Mouse (Mus musculus) thymus, adult 2 months (tissue): ENCODE measurements around the gene Olfr961. TPM values are rescaled to one million over a fixed set of nuclear protein-coding genes. Genes with fewer than 3 reads are reported as not detected.

Experiments used
- DNase-seq: peaks from one replicate; pipeline ENCODE4 v3.0.0; 2021
- H3K27ac ChIP-seq: fragments of 200-500 bp; 2 replicates; pipeline ENCODE4 v1.5.1; 2012; ENCODE audit warnings: low read length, control low read depth; ENCODE audit not compliant: control insufficient read depth, insufficient read depth
- H3K27me3 ChIP-seq: fragments of 200-500 bp; 2 replicates; pipeline ENCODE4 v1.6.1; 2012; ENCODE audit warnings: mild to moderate bottlenecking, low read length, moderate library complexity, mixed read lengths; ENCODE audit not compliant: control insufficient read depth, insufficient read depth
- H3K36me3 ChIP-seq: fragments of 200-500 bp; 2 replicates; pipeline ENCODE4 v1.6.1; 2012; ENCODE audit warnings: mild to moderate bottlenecking, low read length, moderate library complexity; ENCODE audit not compliant: control insufficient read depth, insufficient read depth
- H3K4me1 ChIP-seq: fragments of 200-500 bp; replicated peaks from 2 replicates; pipeline ENCODE4 v1.6.1; 2012; ENCODE audit warnings: low read length; ENCODE audit not compliant: control insufficient read depth, insufficient read depth
- H3K4me3 ChIP-seq: fragments of 200-500 bp; 2 replicates; pipeline ENCODE4 v1.5.1; 2012; ENCODE audit warnings: mild to moderate bottlenecking, low read length, control low read depth, moderate library complexity; ENCODE audit not compliant: control insufficient read depth, insufficient read depth
- CTCF ChIP-seq: fragments of 200-500 bp; IDR thresholded peaks from 2 replicates; pipeline ENCODE4 v1.5.1; 2012; ENCODE audit warnings: mild to moderate bottlenecking, control low read depth, low read length, moderate library complexity, borderline replicate concordance; ENCODE audit not compliant: control insufficient read depth, poor library complexity, insufficient read depth; ENCODE audit errors: extremely low read depth
- POLR2A ChIP-seq: fragments of 200-500 bp; IDR thresholded peaks from 2 replicates; pipeline ENCODE4 v1.6.1; 2012; ENCODE audit warnings: mild to moderate bottlenecking, low read length, control low read depth, moderate library complexity; ENCODE audit not compliant: control insufficient read depth, poor library complexity, insufficient read depth; ENCODE audit errors: extremely low read depth
- WGBS: fragments of 180-500 bp; shearing (Covaris S2); methylation state at CpG from one replicate; pipeline ENCODE4 v1.1.7; 2018; 5-methylcytosine and 5-hydroxymethylcytosine counted together
- polyA plus RNA-seq: library from polyadenylated mRNA; depleted of rRNA; stranded (reverse); fragments of >200 nt; gene quantifications from 2 replicates; pipeline ENCODE4 v1.2.3, GENCODE M21; 2012

The Olfr961 gene
- polyA plus RNA-seq, 1 experiment, result not detected

- H3K27me3 ChIP-seq, result no peaks in the 10 kb centered on the region
- no peak for TF ChIP-seq POLR2A
- TF ChIP-seq CTCF, result no peak
- WGBS, result 80% methylated on average over 1 of the region's 1 CpGs
- no peak for DNase-seq
- H3K4me3 ChIP-seq, result no peak within 1 kb of the TSS
- no peak within 1 kb of the TSS for H3K27ac ChIP-seq
- H3K4me1 ChIP-seq, result no peaks in the 10 kb centered on the region
- no peaks in the 10 kb centered on the region for H3K36me3 ChIP-seq
These were observed 23.8 kb upstream of the Olfr961 start, which contains the start of gene Olfr960 for GRCm38 (mm10) chr9:39621073-39621472. Olfr960 (plus strand) TSS chr9:39621373.

GRCm38 (mm10) chr9:39623783-39624182 is 21.1 kb upstream of the Olfr961 start:
- Histone ChIP-seq H3K4me1 (no peaks in the 10 kb centered on the region), H3K4me3 (no peak overlapping the region), H3K27me3 (no peaks in the 10 kb centered on the region), H3K36me3 (no peaks in the 10 kb centered on the region), H3K27ac (no peak overlapping the region)
- no peak for DNase-seq
- TF ChIP-seq CTCF (no peak), POLR2A (no peak)
- 87% methylated on average over 3 of the region's 3 CpGs for WGBS

DNA sequence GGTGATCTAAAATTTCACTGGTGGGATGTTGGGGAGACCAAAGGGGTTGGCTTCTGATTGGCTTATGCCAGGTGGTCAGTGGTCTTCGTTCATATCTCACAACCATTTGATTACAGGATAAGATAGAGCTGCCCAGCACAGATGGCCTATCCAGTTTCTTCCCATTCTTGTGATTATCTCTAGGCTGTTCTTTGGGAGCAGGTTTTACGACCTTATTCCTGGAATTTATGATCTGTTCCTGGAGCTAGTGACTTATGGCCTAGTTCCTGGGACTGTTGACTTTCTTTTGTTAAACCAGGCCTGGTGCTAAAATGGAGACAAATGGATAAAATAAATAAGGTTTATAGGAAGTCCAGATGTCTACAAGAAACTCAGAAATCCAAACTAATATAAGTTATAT is 20.2 kb upstream of the Olfr961 start:
- no peak for TF ChIP-seq CTCF
- TF ChIP-seq POLR2A, result no peak
- Histone ChIP-seq H3K4me3 (no peak overlapping the region), H3K27ac (no peak overlapping the region), H3K4me1 (no peaks in the 10 kb centered on the region), H3K27me3 (no peaks in the 10 kb centered on the region), H3K36me3 (no peaks in the 10 kb centered on the region)
- DNase-seq, result no peak
- WGBS, result 62% methylated on average over 2 of the region's 2 CpGs

- TF ChIP-seq POLR2A, result no peak
- no peak for TF ChIP-seq CTCF
- Histone ChIP-seq H3K4me1 (no peaks in the 10 kb centered on the region), H3K27me3 (no peaks in the 10 kb centered on the region), H3K27ac (no peak overlapping the region), H3K4me3 (no peak overlapping the region), H3K36me3 (no peaks in the 10 kb centered on the region)
- no peak for DNase-seq
- WGBS, result 95% methylated on average over 2 of the region's 2 CpGs
These were observed 15.8 kb upstream of the Olfr961 start for GRCm38 (mm10) chr9:39629069-39629468.

GRCm38 (mm10) chr9:39633913-39634594 is 10.8 kb upstream of the Olfr961 start:
- no peak for DNase-seq
- TF ChIP-seq POLR2A (no peak), CTCF (no peak)
- Histone ChIP-seq H3K4me1 (no peaks in the 10 kb centered on the region), H3K36me3 (no peaks in the 10 kb centered on the region), H3K4me3 (no peak overlapping the region), H3K27ac (no peak overlapping the region), H3K27me3 (no peaks in the 10 kb centered on the region)
- 7% methylated on average over 4 of the region's 4 CpGs for WGBS

- Histone ChIP-seq H3K27ac (no peak overlapping the region), H3K27me3 (no peaks in the 10 kb centered on the region), H3K4me3 (no peak overlapping the region), H3K4me1 (no peaks in the 10 kb centered on the region), H3K36me3 (no peaks in the 10 kb centered on the region)
- TF ChIP-seq POLR2A (no peak), CTCF (no peak)
- DNase-seq, result no peak
- WGBS, result 92% methylated on average over 4 of the region's 4 CpGs
These were observed 2.5 kb downstream of the Olfr961 start for GRCm38 (mm10) chr9:39647382-39647781.
